Mouse (Mus musculus): Measurements from ENCODE around the gene D930007J09Rik. TPM values are rescaled to one million over a fixed set of nuclear protein-coding genes. Genes with fewer than 3 reads are reported as not detected.

The D930007J09Rik gene
- total and polyA plus RNA-seq, 2 experiments from 2014 or later = not detected

GRCm38 (mm10) chr13:32795166-32795565, 7.5 kb downstream of the D930007J09Rik start:
- ATAC-seq (ENCODE audit: low FRiP score) (no peak), DNase-seq (ENCODE audit: low spot score) (no peak)
- Histone ChIP-seq H3K27me3 (ENCODE audit: insufficient read depth, low read length) (no peaks in the 10 kb centered on the region), H3K9me3 (ENCODE audit: low read length) (no peaks in the 10 kb centered on the region), H3K27ac (ENCODE audit: low read depth, low read length) (no peak overlapping the region), H3K4me1 (ENCODE audit: insufficient read depth, low read length) (no peaks in the 10 kb centered on the region), H3K36me3 (ENCODE audit: insufficient read depth, low read length) (no peaks in the 10 kb centered on the region), H3K4me3 (ENCODE audit: low read depth, low read length) (no peak overlapping the region), H3K9ac (replicated peaks; ENCODE audit: low read length, poor library complexity, severe bottlenecking) (no peak overlapping the region), H3K4me2 (ENCODE audit: low read depth, low read length, poor library complexity, severe bottlenecking) (no peak overlapping the region)
- no peak for TF ChIP-seq CTCF (IDR thresholded peaks at IDR 0.05)
- 87% methylated on average over 5 of the region's 5 CpGs for WGBS

GRCm38 (mm10) chr13:32794619-32795018, 8.0 kb downstream of the D930007J09Rik start:
- WGBS = 63% methylated on average over 2 of the region's 2 CpGs
- H3K27me3 ChIP-seq (ENCODE audit: insufficient read depth, low read length) = no peaks in the 10 kb centered on the region
- no peak for TF ChIP-seq CTCF (IDR thresholded peaks at IDR 0.05)
- H3K4me1 ChIP-seq (ENCODE audit: insufficient read depth, low read length) = no peaks in the 10 kb centered on the region
- no peak overlapping the region for H3K9ac ChIP-seq (replicated peaks; ENCODE audit: low read length, poor library complexity, severe bottlenecking)
- no peak overlapping the region for H3K4me2 ChIP-seq (ENCODE audit: low read depth, low read length, poor library complexity, severe bottlenecking)
- no peaks in the 10 kb centered on the region for H3K9me3 ChIP-seq (ENCODE audit: low read length)
- no peak overlapping the region for H3K27ac ChIP-seq (ENCODE audit: low read depth, low read length)
- H3K4me3 ChIP-seq (ENCODE audit: low read depth, low read length) = no peak overlapping the region
- no peak for ATAC-seq (ENCODE audit: low FRiP score)
- H3K36me3 ChIP-seq (ENCODE audit: insufficient read depth, low read length) = no peaks in the 10 kb centered on the region
- peak; percentile 49 for DNase-seq (ENCODE audit: low spot score)

- Histone ChIP-seq H3K27ac (ENCODE audit: low read depth, low read length) (no peak overlapping the region), H3K9ac (replicated peaks; ENCODE audit: low read length, poor library complexity, severe bottlenecking) (no peak overlapping the region), H3K9me3 (ENCODE audit: low read length) (no peaks in the 10 kb centered on the region), H3K4me3 (ENCODE audit: low read depth, low read length) (no peak overlapping the region), H3K36me3 (ENCODE audit: insufficient read depth, low read length) (no peaks in the 10 kb centered on the region), H3K4me2 (ENCODE audit: low read depth, low read length, poor library complexity, severe bottlenecking) (no peak overlapping the region), H3K4me1 (ENCODE audit: insufficient read depth, low read length) (no peaks in the 10 kb centered on the region), H3K27me3 (ENCODE audit: insufficient read depth, low read length) (no peaks in the 10 kb centered on the region)
- no peak for TF ChIP-seq CTCF (IDR thresholded peaks at IDR 0.05)
- WGBS = 84% methylated on average over 4 of the region's 4 CpGs
- ATAC-seq (ENCODE audit: low FRiP score) (no peak), DNase-seq (ENCODE audit: low spot score) (no peak)
These were observed 12.9 kb downstream of the D930007J09Rik start for GRCm38 (mm10) chr13:32789781-32790180.

- H3K9ac ChIP-seq (replicated peaks; ENCODE audit: low read length, poor library complexity, severe bottlenecking) = no peak overlapping the region
- no peaks in the 10 kb centered on the region for H3K36me3 ChIP-seq (ENCODE audit: insufficient read depth, low read length)
- no peak overlapping the region for H3K4me3 ChIP-seq (ENCODE audit: low read depth, low read length)
- no peaks in the 10 kb centered on the region for H3K4me1 ChIP-seq (ENCODE audit: insufficient read depth, low read length)
- no peaks in the 10 kb centered on the region for H3K27me3 ChIP-seq (ENCODE audit: insufficient read depth, low read length)
- no peak for TF ChIP-seq CTCF (IDR thresholded peaks at IDR 0.05)
- DNase-seq (ENCODE audit: low spot score) (no peak), ATAC-seq (ENCODE audit: low FRiP score) (no peak)
- no peak overlapping the region for H3K4me2 ChIP-seq (ENCODE audit: low read depth, low read length, poor library complexity, severe bottlenecking)
- no peak overlapping the region for H3K27ac ChIP-seq (ENCODE audit: low read depth, low read length)
- 81% methylated on average over 2 of the region's 2 CpGs for WGBS
- no peaks in the 10 kb centered on the region for H3K9me3 ChIP-seq (ENCODE audit: low read length)
These were observed 15.1 kb downstream of the D930007J09Rik start for GRCm38 (mm10) chr13:32787584-32787983.

- WGBS = 84% methylated on average over 8 of the region's 8 CpGs
- TF ChIP-seq CTCF (IDR thresholded peaks at IDR 0.05) = no peak
- Histone ChIP-seq H3K36me3 (ENCODE audit: insufficient read depth, low read length) (no peaks in the 10 kb centered on the region), H3K27me3 (ENCODE audit: insufficient read depth, low read length) (no peaks in the 10 kb centered on the region), H3K4me3 (ENCODE audit: low read depth, low read length) (no peak within 1 kb of the TSS), H3K27ac (ENCODE audit: low read depth, low read length) (no peak within 1 kb of the TSS), H3K4me2 (ENCODE audit: low read depth, low read length, poor library complexity, severe bottlenecking) (no peak within 1 kb of the TSS), H3K9me3 (ENCODE audit: low read length) (no peaks in the 10 kb centered on the region), H3K9ac (replicated peaks; ENCODE audit: low read length, poor library complexity, severe bottlenecking) (no peak within 1 kb of the TSS), H3K4me1 (ENCODE audit: insufficient read depth, low read length) (no peaks in the 10 kb centered on the region)
- ATAC-seq (ENCODE audit: low FRiP score) (no peak), DNase-seq (ENCODE audit: low spot score) (no peak)
These were observed 18.8 kb downstream of the D930007J09Rik start, which contains the start of gene Mylk4 for GRCm38 (mm10) chr13:32783816-32784215. Mylk4 (minus strand) TSS chr13:32783954.

- peak; percentile 66 for TF ChIP-seq CTCF (IDR thresholded peaks at IDR 0.05)
- Histone ChIP-seq H3K4me1 (ENCODE audit: insufficient read depth, low read length) (no peaks in the 10 kb centered on the region), H3K27ac (ENCODE audit: low read depth, low read length) (no peak overlapping the region), H3K4me2 (ENCODE audit: low read depth, low read length, poor library complexity, severe bottlenecking) (no peak overlapping the region), H3K4me3 (ENCODE audit: low read depth, low read length) (no peak overlapping the region), H3K36me3 (ENCODE audit: insufficient read depth, low read length) (no peaks in the 10 kb centered on the region), H3K9me3 (ENCODE audit: low read length) (no peaks in the 10 kb centered on the region), H3K9ac (replicated peaks; ENCODE audit: low read length, poor library complexity, severe bottlenecking) (no peak overlapping the region), H3K27me3 (ENCODE audit: insufficient read depth, low read length) (no peaks in the 10 kb centered on the region)
- WGBS = 56% methylated on average over 5 of the region's 5 CpGs
- ATAC-seq (ENCODE audit: low FRiP score) (no peak), DNase-seq (ENCODE audit: low spot score) (no peak)
These were observed 19.6 kb downstream of the D930007J09Rik start for GRCm38 (mm10) chr13:32783055-32783454.

All from midbrain, postnatal 0 days (tissue).